Mouse (Mus musculus) hindbrain, postnatal 0 days (tissue): ENCODE measurements around the gene Cyp24a1. TPM values are rescaled to one million over a fixed set of nuclear protein-coding genes. Genes with fewer than 3 reads are reported as not detected.

Experiments used
- ATAC-seq: fragments of 200-750 bp; cut with Nextera tagmentation; 2 replicates; pipeline ENCODE4 v1.8.0; 2017; ENCODE audit warnings: mild to moderate bottlenecking, moderate TSS enrichment, moderate library complexity
- DNase-seq: peaks from one replicate; pipeline ENCODE4 v3.0.0-alpha.2; 2015; ENCODE audit warnings: low spot score
- H3K27ac ChIP-seq: fragments of 300-500 bp; sonication (generic); 2 replicates; pipeline ENCODE4 v1.5.1; 2014; ENCODE audit warnings: mild to moderate bottlenecking
- H3K27me3 ChIP-seq: fragments of 300-500 bp; sonication (generic); 2 replicates; pipeline ENCODE4 v1.6.1; 2014; ENCODE audit warnings: low read length, mixed read lengths; ENCODE audit not compliant: insufficient read depth
- H3K36me3 ChIP-seq: fragments of 300-500 bp; sonication (generic); 2 replicates; pipeline ENCODE4 v1.6.1; 2014; ENCODE audit warnings: low read length, mixed read lengths; ENCODE audit not compliant: insufficient read depth
- H3K4me1 ChIP-seq: fragments of 300-500 bp; sonication (generic); 2 replicates; pipeline ENCODE4 v1.6.1; 2014; ENCODE audit warnings: antibody characterized with exemption, low read length, mixed read lengths; ENCODE audit not compliant: insufficient read depth
- H3K4me2 ChIP-seq: fragments of 300-500 bp; sonication (generic); 2 replicates; pipeline ENCODE4 v1.6.1; 2014; ENCODE audit warnings: low read depth, mild to moderate bottlenecking, low read length, moderate library complexity, mixed read lengths
- H3K4me3 ChIP-seq: fragments of 300-500 bp; sonication (generic); 2 replicates; pipeline ENCODE4 v1.5.1; 2014; ENCODE audit warnings: low read length
- H3K9ac ChIP-seq: fragments of 300-500 bp; sonication (generic); replicated peaks from 2 replicates; pipeline ENCODE4 v1.6.1; 2014; ENCODE audit warnings: mild to moderate bottlenecking, low read length, moderate library complexity, mixed read lengths
- H3K9me3 ChIP-seq: fragments of 300-500 bp; sonication (generic); 2 replicates; pipeline ENCODE4 v1.6.1; 2016; ENCODE audit warnings: low read length, mixed read lengths
- CTCF ChIP-seq: IDR thresholded peaks from 2 replicates; pipeline ENCODE4 v1.5.1; 2016; ENCODE audit warnings: antibody characterized with exemption, control low read depth, low read depth
- WGBS: fragments of 180-500 bp; shearing (Covaris S2); extraction: QIAGEN DNeasy Blood & Tissue Kit; methylation state at CpG from one replicate; pipeline ENCODE4 v1.1.7; 2014; 5-methylcytosine and 5-hydroxymethylcytosine counted together
- polyA plus RNA-seq: library from polyadenylated mRNA; unstranded; fragments of >200 nt; fragmentation: Nextera tagmentation; extraction: Ambion mirVana; gene quantifications from 2 replicates; pipeline ENCODE4 v1.2.1, GENCODE M21; 2015
- total RNA-seq: library from RNA; depleted of rRNA; stranded (reverse); fragments of >200 nt; gene quantifications from 2 replicates; pipeline ENCODE4 v1.2.3, GENCODE M21; 2014

The Cyp24a1 gene
- total and polyA plus RNA-seq, 2 experiments from 2014 or later, result 0.09 TPM; not detected in 1

DNA sequence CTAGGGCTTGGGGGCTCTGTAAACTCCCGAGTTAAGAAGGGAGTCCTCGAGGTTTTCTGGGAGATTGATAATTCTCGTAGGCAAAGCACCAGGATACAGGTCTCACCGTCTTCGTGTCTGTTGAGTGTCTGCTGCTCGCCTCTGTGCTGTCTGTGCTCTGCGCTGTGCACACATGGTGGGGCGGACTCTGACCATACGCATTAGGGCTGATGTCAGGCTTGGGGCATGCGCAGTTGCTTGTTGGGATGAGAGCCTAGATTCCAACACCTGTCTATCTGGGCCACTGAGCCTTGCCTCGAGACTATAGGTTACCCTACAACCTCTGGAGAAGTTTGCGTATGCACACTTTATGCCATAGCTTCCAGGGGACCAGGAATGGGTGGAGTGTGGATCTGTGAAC, 16.8 kb upstream of the Cyp24a1 start:
- H3K27ac ChIP-seq, result no peak overlapping the region
- no peak for ATAC-seq
- WGBS, result 91% methylated on average over 12 of the region's 12 CpGs
- H3K9ac ChIP-seq, result no peak overlapping the region
- no peaks in the 10 kb centered on the region for H3K27me3 ChIP-seq
- DNase-seq, result no peak
- no peak overlapping the region for H3K4me2 ChIP-seq
- peaks cover 16% of the 10 kb centered on the region; the same call in 1 of the 2 replicates for H3K36me3 ChIP-seq
- no peak for TF ChIP-seq CTCF
- H3K9me3 ChIP-seq, result no peaks in the 10 kb centered on the region
- H3K4me1 ChIP-seq, result peaks cover 9% of the 10 kb centered on the region
- H3K4me3 ChIP-seq, result no peak overlapping the region

DNA sequence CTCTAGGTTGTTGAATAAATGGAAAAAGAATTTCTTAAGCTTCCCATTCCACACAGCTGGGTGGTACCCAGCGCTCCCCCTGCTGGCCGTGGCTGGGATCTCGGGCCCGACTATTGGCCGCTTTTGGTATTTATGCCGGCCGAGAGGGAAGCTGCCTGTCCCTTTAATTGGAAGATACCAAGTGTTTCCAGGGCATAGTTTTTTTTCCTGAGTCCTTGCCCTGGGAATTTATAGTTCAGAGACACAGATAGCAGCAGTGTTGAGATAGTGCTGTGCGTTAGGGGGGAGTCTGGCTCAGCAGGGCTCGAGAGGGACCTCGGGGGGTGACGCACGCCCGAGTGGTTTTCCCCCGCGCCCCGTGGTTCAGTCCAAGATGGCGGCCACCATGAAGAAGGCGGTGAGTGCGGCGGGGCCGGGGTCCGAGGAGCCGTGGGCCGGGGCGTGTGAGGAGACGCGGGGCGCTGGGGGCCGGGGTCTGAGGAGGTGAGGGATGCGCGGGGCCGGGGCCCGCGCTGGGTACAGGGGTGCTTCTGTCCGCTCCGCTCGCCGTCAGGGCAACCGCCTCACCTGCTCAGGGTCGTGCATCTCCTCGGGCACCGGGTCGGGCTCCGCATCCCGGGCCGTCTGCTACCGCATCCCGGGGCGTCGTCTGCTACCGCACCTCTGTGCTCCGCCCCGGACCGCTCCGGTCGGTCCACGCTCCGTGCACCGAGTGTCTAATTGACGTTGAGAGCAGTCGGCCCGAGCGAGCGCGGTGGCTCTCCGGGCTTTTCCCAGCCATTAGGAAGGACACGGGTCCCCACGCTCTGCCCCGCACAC, 14.3 kb upstream of the Cyp24a1 start:
- peak overlapping the region; percentile 87 for H3K27ac ChIP-seq
- H3K36me3 ChIP-seq, result no peaks in the 10 kb centered on the region; the same call in 1 of the 2 replicates
- peak overlapping the region; percentile 96 for H3K4me3 ChIP-seq
- TF ChIP-seq CTCF, result peak; percentile 98
- under 1% methylated on average over 65 of the region's 69 CpGs for WGBS
- H3K4me2 ChIP-seq, result peak overlapping the region; percentile 80
- DNase-seq, result peak; percentile 91
- H3K9ac ChIP-seq, result peak overlapping the region; percentile 93
- peak; percentile 80 for ATAC-seq
- no peaks in the 10 kb centered on the region for H3K9me3 ChIP-seq
- peaks cover 9% of the 10 kb centered on the region for H3K4me1 ChIP-seq
- no peaks in the 10 kb centered on the region for H3K27me3 ChIP-seq

DNA sequence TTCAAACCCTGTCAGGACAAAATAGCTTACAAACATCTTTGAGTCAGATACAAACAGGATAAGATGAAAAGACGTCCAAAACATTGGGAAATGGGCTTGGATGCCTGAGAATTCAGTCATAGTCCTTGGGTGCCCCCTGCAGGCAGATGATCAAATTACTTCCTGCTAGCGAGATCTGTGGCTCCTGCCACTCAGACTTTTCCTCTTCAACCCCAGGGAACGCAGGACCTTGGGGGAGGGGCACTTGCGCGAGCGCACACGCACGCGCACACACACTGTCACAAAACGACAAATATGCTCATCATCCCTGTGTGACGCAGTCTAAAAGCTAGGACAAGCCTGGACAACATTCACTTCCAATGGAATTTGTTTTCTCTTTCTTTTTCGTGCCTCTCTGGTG, 11.9 kb upstream of the Cyp24a1 start:
- H3K36me3 ChIP-seq, result no peaks in the 10 kb centered on the region
- TF ChIP-seq CTCF, result peak; percentile 91

DNA sequence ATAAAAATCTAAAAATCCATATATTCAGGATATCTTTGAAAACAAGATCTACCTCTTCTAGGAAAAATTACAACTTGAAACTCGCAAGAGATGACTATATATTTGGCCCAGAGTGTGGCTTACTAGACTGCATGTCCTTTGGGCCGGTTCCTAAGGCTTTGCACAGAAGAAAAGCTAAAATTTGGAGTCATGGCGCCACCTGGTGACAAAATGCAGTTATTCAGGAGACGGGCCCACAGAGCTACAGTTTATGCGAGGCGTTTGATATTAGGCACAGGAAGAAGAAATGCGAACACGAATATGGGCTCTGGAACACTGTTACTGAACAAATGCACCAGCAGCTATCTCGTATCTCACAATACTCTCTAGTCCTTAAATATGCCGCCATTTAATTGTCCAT, 10.8 kb upstream of the Cyp24a1 start:
- Histone ChIP-seq H3K4me3 (no peak overlapping the region), H3K27ac (no peak overlapping the region), H3K27me3 (no peaks in the 10 kb centered on the region), H3K9ac (no peak overlapping the region), H3K4me2 (no peak overlapping the region), H3K4me1 (peaks cover 7% of the 10 kb centered on the region), H3K36me3 (no peaks in the 10 kb centered on the region), H3K9me3 (no peaks in the 10 kb centered on the region)
- WGBS, result 6% methylated on average over 10 of the region's 10 CpGs
- no peak for ATAC-seq
- peak; percentile 88 for TF ChIP-seq CTCF
- DNase-seq, result peak; percentile 92

More for the DNA sequence above, 11.9 kb upstream of the Cyp24a1 start:
- peak; percentile 94 for DNase-seq
- WGBS, result 2% methylated on average over 12 of the region's 12 CpGs
- H3K4me3 ChIP-seq, result peak overlapping the region; percentile 25
- no peak overlapping the region for H3K9ac ChIP-seq
- no peaks in the 10 kb centered on the region for H3K27me3 ChIP-seq
- no peak overlapping the region for H3K27ac ChIP-seq
- peaks cover 9% of the 10 kb centered on the region for H3K4me1 ChIP-seq
- peak overlapping the region; percentile 53 for H3K4me2 ChIP-seq
- ATAC-seq, result peak; percentile 28; the same call in 1 of the 2 replicates
- no peaks in the 10 kb centered on the region for H3K9me3 ChIP-seq

- TF ChIP-seq CTCF, result no peak
- peaks cover 2% of the 10 kb centered on the region; the same call in 1 of the 2 replicates for H3K27me3 ChIP-seq
- 49% methylated on average over 4 of the region's 4 CpGs for WGBS
- H3K4me2 ChIP-seq, result no peak overlapping the region
- H3K9ac ChIP-seq, result no peak overlapping the region
- DNase-seq, result no peak
- ATAC-seq, result no peak
- no peak overlapping the region for H3K27ac ChIP-seq
- H3K9me3 ChIP-seq, result no peaks in the 10 kb centered on the region
- H3K36me3 ChIP-seq, result no peaks in the 10 kb centered on the region
- H3K4me1 ChIP-seq, result no peaks in the 10 kb centered on the region
- no peak overlapping the region for H3K4me3 ChIP-seq
These were observed 7.0 kb upstream of the Cyp24a1 start for GRCm38 (mm10) chr2:170503983-170504382.

- no peak overlapping the region for H3K4me3 ChIP-seq
- no peak for DNase-seq
- H3K4me2 ChIP-seq, result no peak overlapping the region
- no peak for TF ChIP-seq CTCF
- 61% methylated on average over 8 of the region's 8 CpGs for WGBS
- no peaks in the 10 kb centered on the region for H3K9me3 ChIP-seq
- no peaks in the 10 kb centered on the region for H3K4me1 ChIP-seq
- H3K36me3 ChIP-seq, result no peaks in the 10 kb centered on the region
- no peak overlapping the region for H3K27ac ChIP-seq
- no peak for ATAC-seq
- H3K27me3 ChIP-seq, result peaks cover 8% of the 10 kb centered on the region; the same call in 1 of the 2 replicates
- no peak overlapping the region for H3K9ac ChIP-seq
These were observed 6.4 kb upstream of the Cyp24a1 start for GRCm38 (mm10) chr2:170503343-170503742.

DNA sequence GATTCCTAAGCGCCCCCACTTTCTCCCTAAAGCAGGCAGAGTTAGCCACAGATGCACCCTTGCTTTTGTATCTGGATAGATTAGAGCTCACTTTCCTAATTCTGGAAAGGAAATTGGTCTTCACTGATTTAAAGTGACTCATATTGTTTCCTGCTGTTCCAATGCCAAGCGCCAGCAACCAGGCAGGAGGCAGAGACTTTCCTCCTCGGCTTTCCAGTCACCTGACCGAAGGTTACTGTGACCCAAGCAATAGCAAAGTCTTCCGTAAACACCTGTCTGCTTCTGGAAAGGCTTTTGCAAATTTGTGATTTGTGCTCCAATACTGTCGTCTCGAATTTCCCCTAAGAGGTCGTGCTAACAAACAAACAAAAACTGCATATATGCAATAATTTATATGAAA, 1.1 kb upstream of the Cyp24a1 start:
- no peak for TF ChIP-seq CTCF
- WGBS, result 23% methylated on average over 8 of the region's 8 CpGs
- peaks cover 35% of the 10 kb centered on the region; the same call in 1 of the 2 replicates for H3K27me3 ChIP-seq

More for the DNA sequence above, 1.1 kb upstream of the Cyp24a1 start:
- Histone ChIP-seq H3K4me2 (no peak overlapping the region), H3K36me3 (no peaks in the 10 kb centered on the region), H3K9ac (no peak overlapping the region), H3K9me3 (no peaks in the 10 kb centered on the region), H3K4me1 (peaks cover 8% of the 10 kb centered on the region; the same call in 1 of the 2 replicates), H3K27ac (no peak overlapping the region), H3K4me3 (no peak overlapping the region)
- DNase-seq (no peak), ATAC-seq (no peak)
